Mouse (Mus musculus): Measurements from ENCODE around the gene Dmrt2. TPM values are rescaled to one million over a fixed set of nuclear protein-coding genes. Genes with fewer than 3 reads are reported as not detected.
A peak's percentile ranks its signal among the peaks of the same experiment; 100 is the strongest.

Dmrt2 gene
- total RNA-seq (2021) = 4.2 and 6.1 TPM in 2 replicates
- long read RNA-seq, transcript Dmrt2-201 (4 exons, 2,337 nt) = major isoform, 7 of 10 reads
- long read RNA-seq, partial matches to known transcripts = 1 of 10 reads
- long read RNA-seq, other reads (novel, unspliced or antisense) = 2 of 10 reads

DNA sequence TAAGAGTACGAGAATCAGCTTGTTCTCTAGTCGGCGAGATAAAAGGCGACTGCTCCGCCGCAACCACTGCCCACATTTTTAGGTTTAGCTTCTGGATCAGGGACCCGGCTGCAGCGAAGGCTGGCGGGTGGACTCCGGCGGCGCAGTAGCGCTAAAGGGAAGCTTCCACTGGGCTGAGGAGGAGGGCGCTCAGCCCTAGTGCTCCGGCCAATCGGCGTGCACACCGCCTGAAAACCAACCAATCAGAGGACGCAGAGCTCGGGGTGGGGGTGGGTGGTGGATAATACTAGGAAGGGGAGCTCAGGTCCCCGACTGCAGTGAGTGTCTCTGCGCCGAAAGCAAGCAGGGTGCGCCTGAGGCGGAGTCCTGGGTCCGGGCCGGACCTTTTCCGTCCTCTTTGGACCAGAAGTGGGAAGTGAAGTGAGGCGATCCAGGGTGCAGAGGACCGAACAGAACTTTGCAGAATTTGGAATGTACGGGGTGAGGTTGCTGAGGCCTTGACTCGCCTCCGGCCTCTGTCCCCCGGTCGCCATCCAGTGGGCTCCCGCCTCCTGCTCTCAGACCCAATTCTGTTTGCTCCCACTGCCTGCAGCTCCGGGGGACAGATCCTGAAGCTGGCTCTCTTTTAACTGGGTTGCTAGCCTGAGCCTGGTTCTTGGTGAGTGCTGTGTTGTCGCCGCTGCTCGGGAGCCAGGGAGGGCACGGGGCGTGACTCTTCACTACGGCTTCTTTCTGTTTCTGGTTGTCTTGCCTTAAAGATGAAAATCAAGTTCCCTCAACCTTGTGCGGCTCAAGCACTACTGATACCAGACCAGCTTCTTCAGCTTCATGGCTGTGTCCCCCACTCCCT lies at the start of gene Dmrt2:
Gene Dmrt2, plus strand, starts transcription at position 311 of the 850 bp plus-strand sequence.
- peak; percentile 82 for DNase-seq

DNA sequence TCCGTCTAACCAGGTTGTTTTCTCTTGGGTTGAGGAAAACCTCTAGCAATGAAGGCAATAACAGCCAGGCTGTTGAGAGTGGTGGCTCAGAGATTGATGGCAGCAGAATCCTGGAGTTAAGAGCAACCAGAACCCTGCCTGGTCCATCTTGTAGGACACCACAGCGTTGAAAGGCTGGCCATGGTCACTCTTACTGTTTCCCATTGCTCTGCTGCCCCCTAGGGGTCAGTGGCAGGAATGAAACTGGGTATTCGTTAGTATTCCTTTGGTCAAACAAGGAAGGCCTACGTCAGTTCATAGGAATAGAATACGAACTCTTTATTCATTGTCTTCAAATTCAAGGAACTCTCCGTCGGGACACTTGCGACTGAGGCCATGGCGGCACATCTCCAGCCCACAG lies 43.7 kb upstream of the Dmrt2 start:
- DNase-seq = peak; percentile 70

DNA sequence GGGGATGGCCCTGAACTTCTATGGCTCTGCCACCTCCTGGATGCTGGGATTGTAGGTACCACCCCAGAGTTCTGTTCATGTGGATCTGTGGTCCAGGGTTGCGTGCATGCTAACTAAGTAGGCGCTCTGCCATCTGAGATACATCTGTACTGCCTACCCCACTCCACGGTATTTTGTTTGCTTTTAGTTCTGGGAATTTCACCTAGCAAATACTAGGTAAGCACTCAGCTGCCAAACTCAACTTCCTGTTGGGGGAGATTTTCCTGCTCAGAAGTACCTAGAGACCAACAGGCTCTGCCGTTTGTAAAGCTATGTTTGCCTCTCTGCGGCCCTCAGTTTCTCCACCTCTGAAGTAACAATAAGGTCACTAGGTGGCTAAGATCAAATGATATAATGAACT lies 37.1 kb upstream of the Dmrt2 start:
- DNase-seq = no peak

DNA sequence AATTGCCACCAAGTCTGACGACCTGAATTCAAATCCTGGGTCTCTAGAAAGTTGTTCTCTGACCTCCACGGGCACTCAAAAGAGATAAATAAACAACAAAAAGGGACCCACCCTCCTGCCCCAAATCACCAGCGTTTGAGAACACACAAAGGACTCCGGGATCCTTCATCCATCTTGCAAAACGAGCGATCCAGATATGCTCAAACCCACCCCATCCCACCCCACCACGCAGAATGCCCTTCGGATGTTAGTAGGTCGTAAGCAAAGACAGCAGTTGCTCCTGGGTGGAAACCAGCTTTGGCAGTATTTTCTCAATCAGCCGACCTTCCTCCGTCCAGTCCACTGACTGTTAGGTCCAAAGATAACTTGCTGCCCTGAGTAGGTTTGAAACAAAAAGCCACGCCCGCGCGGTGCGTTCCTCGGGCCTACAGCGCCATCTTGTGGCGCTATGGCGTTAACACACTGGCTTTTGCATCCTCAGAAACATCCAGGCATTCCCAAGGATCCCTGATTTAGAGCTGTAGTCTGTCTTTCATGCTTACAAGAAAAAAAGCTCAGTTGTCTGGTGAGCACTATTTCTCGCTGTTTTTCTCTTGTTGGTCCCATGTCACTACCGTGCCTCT lies 36.5 kb upstream of the Dmrt2 start:
- peak; percentile 71 for DNase-seq

DNA sequence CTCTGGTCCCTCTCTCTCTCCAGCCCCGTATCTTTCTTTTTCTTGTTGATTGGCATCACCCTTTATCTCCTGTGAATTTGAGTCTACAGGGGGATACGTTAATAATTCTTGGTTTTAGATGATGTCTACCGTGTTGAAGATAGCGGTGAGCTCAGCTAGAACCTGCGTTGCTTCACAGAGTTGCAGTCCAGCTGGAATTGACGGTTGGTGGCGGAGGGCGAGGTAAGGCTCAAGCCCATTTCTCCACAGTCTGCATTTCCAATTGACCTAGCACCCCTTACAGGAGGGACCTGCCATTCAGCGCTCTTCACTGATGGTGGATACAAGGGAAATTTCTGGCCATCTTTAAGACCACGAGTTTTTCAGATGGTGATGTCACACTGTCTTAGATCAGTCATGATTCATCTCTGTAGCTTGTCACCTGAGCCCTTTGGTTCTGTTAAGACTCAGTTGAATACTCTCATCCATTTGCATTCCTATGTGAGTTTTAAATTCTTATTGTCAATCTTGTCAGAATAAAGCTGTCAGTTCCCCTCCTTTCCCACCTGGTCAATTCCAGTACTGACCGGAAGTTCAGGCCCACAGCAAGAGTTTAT lies 33.3 kb upstream of the Dmrt2 start:
- no peak for DNase-seq

DNA sequence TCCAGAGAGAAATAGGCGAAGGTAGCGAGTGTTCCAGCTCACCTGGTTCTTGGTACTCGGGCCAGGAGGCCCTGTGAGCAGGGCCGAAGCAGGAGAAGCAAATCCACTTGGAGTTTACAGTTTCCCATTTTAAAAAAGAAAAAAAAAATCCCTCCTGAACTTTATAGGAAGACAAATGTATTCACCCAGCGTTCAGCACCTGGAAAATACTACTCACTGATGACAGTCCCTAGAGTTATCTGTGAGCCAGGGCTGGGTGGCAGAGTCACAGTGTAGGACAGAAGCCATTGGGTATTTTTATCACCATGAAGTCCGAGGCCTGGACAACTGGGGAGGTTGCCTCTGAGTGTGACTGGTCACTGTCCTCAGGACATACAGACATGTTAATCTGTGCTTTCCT lies 30.4 kb upstream of the Dmrt2 start:
- DNase-seq = no peak

DNA sequence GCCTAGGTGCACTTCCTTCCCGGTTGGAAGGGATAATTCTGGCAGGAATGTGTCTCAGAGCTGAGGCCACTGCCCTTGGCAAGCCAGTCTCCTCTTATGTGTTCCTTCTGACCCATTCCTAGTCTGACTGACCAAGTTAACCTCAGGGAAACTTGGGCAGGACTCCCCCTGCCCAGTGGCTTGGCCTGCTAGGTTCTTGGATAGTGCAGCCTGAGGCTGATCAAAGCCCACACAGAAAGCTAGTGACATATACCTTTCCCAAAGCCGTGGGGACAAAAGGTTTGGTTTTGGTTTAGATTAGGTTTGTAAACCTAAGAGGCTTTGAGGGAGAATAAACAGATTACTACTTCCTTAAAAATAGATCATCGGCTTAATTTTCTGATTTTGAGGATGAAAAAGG lies 25.1 kb upstream of the Dmrt2 start:
- no peak for DNase-seq

DNA sequence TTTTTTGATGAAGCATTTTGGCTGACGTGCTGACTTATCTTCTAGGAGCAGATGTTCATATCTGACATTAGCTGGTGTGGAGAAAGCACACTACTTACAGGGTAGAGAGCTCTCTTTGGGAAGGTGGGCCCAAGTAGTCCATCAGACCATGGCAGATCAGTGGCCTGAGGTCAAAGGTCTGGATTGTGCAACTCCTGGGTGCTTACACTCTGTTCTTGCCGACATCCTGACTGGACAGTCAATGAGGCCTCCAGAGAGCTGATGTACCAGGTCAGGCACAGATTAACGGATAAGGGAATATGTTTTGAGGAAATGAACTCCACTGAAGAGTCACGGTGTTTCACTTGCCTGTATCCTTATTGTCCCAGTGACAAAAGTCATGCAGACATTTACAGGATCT lies 23.5 kb upstream of the Dmrt2 start:
- DNase-seq = no peak

DNA sequence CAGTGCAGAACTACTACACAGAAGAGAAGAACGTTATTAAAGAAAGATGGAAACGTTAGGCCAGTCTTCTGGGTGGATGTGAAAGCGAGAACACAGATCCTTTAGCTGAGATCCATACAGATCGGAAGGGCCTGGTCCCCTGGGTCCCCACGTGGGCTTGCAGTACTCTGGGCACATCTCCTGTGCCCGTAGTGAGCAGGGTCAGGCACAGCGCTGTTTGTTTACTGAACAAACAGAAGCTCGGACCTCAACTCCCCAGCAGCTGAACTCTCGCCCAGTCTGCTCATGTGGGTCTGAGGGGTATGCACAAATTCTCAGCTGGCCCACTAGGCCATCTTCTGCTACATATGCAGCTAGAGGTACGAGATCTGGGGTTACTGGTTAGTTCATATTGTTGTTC lies 21.7 kb upstream of the Dmrt2 start:
- no peak for DNase-seq

DNA sequence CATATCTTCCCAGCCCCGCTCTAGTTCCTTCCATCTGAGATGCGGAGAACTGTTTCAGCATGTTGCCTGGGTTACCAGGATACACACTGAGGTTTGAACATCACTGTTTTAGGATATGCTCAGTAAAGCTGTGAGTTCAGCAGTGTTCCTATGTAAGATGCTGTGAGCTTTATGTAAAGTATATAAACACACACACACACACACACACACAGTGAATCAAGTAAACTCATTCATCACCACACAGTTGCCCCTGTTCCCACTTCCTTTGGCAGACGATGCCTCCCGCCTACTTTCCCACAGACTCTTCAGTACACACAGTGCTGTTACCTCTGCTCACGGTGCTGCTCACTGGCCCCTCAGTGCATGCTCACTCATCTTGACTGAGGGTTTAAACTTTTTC lies 19.7 kb upstream of the Dmrt2 start:
- no peak for DNase-seq

DNA sequence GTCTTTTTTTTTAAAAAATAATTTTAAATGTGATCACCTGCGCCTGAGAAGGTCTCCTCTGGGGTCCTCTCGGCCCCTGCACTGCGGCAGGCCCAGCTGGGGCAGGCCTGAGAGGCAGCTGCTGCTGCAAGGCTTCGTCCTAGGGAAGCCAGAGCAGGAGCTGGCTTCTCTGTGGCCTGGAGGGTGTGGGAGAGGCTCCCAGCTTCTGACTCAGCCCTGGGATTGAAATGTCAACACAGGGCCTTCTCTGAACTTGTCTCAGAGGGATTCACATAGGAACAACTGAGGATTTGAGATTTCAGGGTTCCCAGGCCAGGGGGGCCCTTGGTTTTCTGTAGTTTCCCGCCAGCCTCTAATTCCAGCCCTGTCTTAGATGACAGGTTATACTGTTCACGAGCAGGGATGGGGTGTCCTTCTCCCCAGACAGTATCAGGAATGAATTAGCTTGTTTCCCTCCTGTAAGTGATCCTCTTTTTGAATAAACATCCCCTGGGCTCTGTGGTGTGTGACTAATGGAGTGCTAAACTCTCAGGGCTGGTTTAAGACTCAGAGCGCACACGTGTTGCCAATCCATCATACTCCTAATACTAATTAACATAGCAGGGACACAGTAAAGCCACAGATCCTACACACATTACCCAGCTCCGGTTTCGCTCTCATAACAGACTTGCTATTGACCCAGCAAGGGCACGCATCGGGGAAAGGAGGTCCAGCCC lies 18.0 kb upstream of the Dmrt2 start:
- DNase-seq = no peak

DNA sequence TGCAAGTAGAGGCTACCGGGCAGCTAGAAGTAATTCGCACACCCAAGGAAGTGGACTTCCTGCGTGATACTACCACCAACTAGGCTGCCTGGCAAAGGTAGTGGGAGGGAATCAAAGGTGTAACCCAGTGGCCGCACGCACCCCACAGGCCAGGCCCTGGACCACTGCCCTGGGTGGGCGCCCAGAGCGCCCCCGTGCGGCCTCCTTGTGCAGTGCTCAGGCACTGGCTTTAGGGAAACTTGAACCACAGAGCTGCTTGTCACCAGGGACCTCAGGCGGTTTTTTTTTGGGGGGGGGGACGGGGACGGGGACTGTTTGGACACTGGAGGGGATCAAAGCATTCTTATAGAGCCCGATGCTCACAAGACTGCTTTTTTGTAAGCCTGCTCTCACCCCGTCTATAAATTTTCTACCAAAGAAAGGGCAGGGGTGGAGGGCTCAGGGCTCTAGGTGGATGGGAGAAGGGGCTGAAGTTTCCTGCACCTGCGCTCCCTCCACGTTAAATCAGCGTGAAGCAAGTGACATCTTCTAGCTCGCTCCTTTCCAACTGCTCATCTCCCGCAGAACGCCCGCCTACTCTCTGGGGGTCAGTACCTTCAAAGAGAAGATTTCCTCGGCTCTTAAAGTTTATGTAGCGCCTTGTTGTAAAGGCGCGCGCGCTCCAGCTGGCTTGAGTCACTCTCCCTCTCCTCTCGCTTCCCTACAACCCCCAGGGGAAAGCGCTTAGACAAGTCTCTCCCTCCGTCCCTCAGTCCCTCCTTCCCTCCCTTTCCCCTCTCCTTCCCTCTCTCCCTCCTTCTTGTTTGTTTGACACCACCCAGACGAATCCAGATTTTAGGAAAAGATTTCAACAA lies 6.5 kb upstream of the Dmrt2 start:
- no peak for DNase-seq

DNA sequence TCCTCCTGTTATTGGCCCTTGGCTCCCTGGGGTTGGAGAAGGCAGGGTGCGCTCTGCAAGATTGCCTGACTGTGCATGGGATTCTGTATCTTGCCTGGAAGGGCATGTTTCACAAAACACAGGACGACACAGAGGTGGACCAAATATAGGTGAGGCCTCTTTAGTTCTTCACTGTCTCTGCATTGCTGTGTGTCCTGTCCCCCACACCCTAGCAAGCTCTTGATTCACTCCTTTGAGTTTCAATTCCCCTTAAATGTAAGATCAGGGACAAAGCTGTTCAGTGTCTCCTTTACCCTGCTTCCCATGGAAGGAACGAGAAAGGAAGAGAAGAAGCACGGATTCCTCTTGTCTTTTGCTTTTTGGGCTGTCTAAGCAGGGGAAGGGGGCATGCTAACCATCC lies 4.4 kb upstream of the Dmrt2 start:
- DNase-seq = no peak

DNA sequence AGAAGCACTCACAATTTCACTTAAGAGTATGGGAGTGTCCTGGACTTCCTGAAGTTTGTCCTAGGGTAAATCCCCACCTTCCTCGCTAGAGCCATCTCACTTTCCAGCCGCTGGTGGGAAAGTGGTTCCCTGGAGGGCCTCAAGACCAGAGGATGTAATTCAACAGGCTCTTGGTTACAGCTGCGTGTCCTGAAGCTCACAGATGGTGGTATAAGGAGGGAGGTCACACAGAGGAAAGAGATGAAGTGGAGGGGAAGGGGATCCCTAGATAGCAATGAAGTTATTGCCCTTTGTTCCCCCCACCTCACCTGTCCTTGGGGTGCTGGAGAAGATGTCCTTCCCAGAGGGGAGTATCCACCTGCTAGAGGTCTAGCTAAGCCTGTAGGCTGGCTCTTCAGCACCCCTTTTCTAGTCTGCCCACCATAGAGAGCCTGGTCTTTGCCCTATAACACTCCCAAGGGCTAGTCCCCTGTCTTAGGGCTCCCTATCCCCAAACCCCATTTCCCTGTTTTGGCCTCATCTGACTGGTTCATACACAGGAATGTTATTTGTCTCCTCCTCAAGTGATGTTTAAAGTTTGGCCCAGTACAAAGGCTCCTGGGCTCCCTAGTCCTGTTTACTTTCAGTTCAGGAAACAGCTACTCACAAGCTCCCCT lies 2.5 kb upstream of the Dmrt2 start:
- DNase-seq = no peak

DNA sequence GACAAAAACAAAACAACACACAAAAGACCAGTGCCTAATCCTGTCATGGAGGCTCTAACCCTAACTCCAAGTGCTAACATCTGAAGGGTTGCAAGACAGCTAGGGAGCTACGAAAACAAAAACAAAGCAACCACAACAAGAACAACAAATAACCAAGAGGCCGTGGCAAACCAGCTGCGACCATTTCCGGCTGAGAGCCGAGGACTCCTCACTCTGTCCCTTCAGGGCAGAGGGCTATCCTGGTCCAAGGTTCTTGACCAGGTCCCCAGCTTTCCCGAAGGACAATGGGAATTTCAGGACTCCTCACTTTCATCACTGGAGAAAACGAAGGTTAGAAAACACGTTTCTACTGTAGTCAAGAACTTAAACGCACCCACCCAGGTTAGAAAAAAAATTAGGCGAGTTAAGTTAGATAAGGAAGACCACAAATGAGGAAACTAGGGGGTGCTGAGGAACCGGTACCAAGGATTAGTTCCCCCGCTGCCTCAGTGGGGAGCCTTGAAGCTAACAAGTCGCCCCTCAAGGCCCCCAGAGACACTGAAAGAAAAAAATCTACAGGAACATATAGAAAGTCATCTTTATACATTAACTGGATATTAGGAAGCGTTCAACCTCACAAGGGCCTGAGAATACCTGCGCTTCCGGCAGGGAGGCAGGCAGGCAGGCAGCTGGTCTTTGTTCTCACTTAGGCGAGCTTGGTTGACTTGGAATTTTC lies 1.5 kb upstream of the Dmrt2 start:
- DNase-seq = no peak

DNA sequence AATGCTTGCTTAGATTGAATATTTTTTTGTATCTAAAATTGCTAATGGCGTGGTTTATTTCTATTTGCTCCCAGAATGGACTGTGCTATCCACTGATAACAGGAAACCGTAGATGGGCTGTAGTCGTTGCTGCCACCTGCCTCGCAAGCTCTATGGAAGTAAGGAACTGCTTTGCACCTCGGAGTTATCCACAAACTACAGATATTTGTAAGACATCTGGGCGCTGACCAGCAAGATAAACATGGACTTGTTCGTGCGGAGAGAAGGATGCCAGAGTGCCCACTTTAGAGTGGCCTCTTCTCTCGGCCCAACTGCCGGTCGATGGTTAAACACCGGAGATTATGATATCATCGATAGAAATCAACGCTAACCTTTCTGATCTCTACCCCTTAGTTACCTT lies 530 bp upstream of the Dmrt2 start:
- no peak for DNase-seq

DNA sequence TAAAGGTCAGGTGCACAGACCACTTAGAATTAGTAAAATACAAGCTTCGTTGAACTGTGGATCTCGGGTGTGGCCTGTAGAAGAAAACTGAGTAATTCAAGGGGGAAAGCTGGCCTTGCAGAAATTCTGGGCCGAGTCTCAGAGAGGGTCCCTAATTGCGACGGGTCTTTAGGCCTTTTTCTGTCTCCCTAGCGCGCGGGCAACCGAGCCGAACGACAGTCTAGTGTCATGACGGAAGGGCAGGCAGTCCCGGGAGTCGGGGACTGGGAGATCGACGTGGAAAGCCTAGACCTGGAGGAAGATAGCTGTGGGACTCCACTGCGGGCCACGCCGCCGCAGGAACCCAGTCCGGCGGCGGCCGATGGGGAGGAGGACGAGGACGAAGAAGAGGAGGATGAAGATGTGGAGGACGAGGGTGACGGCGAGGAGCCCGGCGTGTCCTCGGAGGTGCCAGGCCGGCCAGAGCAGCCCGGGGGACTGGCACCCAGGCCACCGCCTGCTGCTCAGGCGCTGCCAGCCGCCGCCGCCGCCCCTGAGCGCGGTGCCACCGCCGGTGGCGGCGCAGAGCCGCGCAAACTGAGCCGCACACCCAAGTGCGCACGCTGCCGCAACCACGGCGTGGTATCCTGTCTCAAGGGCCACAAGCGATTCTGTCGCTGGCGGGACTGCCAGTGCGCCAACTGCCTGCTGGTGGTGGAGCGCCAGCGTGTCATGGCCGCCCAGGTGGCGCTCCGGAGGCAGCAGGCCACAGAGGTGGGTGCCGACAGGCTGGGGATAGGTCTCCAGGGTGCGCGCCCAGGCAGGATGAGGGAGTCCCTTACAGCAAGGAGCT lies 1.2 kb downstream of the Dmrt2 start:
- DNase-seq = peak; percentile 41

DNA sequence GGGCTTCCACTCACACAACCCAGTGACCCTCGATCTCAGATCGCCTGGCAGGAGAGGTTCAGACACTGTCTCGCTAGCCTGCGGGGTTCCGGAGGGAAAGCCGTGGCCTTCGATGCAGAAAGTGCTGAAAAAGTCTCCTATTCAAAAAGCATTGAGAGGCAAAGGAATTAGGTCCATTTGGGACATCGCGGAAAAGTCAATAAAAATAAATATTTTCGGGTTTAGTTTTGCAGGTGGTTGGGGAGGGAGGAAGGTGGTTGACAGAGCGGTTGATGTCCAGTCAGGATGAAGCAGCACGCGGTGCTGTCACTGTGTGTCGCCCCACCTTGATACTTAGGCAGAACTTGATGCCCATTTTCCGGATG lies 1.8 kb downstream of the Dmrt2 start:
- no peak for DNase-seq

DNA sequence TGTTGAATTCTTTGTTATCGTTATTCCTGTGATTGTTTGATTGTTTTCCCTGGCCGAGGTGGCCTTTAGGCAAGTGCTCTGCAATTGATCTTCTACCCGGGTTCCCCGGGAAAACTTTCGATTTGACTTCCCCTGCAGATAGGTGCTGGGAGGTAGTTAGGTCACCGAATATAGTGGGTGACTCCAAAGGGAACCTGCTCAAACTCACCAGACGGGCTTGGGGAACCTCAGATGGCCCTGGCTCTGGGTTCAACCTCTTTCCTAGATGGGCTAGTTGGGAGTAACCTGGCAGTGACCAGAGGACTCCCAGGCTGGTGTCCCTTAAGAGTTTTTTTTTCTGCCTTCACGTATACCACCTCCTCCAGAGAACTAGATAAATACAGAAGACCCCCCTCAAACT lies 2.5 kb downstream of the Dmrt2 start:
- no peak for DNase-seq
